Mouse (Mus musculus) heart, embryonic 11.5 days (tissue): ENCODE results near the gene Svip. TPM values are rescaled to one million over a fixed set of nuclear protein-coding genes. Genes with fewer than 3 reads are reported as not detected.

Experiments
- ATAC-seq: fragments of 200-750 bp; cut with Nextera tagmentation; replicated peaks from 2 replicates; pipeline ENCODE4 v1.8.0; 2017; ENCODE audit warnings: moderate library complexity; ENCODE audit not compliant: insufficient number of reproducible peaks, low FRiP score, low TSS enrichment
- H3K27ac ChIP-seq: fragments of 300-500 bp; sonication (generic); 2 replicates; pipeline ENCODE4 v1.5.1; 2014; ENCODE audit warnings: mild to moderate bottlenecking, low read depth, low read length
- H3K27me3 ChIP-seq: fragments of 300-500 bp; sonication (generic); 2 replicates; pipeline ENCODE4 v1.6.1; 2014; ENCODE audit warnings: mild to moderate bottlenecking, low read length, mixed read lengths; ENCODE audit not compliant: control insufficient read depth, insufficient read depth
- H3K36me3 ChIP-seq: fragments of 300-500 bp; sonication (generic); 2 replicates; pipeline ENCODE4 v1.6.1; 2014; ENCODE audit warnings: mild to moderate bottlenecking, low read length, moderate library complexity, mixed read lengths; ENCODE audit not compliant: control insufficient read depth, insufficient read depth
- H3K4me1 ChIP-seq: fragments of 300-500 bp; sonication (generic); 2 replicates; pipeline ENCODE4 v1.6.1; 2014; ENCODE audit warnings: low read length; ENCODE audit not compliant: control insufficient read depth, insufficient read depth
- H3K4me2 ChIP-seq: fragments of 300-500 bp; sonication (generic); 2 replicates; pipeline ENCODE4 v1.6.1; 2014; ENCODE audit warnings: mild to moderate bottlenecking, moderate library complexity
- H3K4me3 ChIP-seq: fragments of 300-500 bp; sonication (generic); 2 replicates; pipeline ENCODE4 v1.5.1; 2014; ENCODE audit warnings: low read depth, low read length
- H3K9ac ChIP-seq: fragments of 300-500 bp; sonication (generic); 2 replicates; pipeline ENCODE4 v1.6.1; 2014; ENCODE audit warnings: mild to moderate bottlenecking, low read depth, low read length, moderate library complexity
- H3K9me3 ChIP-seq: fragments of 300-500 bp; sonication (generic); replicated peaks from 2 replicates; pipeline ENCODE4 v1.6.1; 2016; ENCODE audit warnings: low read length; ENCODE audit not compliant: control insufficient read depth
- WGBS: fragments of 180-500 bp; shearing (Covaris S2); extraction: QIAGEN DNeasy Blood & Tissue Kit; methylation state at CpG from one replicate; pipeline ENCODE4 v1.1.7; 2014; ENCODE audit not compliant: insufficient replicate concordance; 5-methylcytosine and 5-hydroxymethylcytosine counted together
- polyA plus RNA-seq: library from polyadenylated mRNA; unstranded; fragments of >200 nt; fragmentation: Nextera tagmentation; extraction: Ambion mirVana; gene quantifications from 2 replicates; pipeline ENCODE4 v1.2.1, GENCODE M21; 2014

Svip gene
- polyA plus RNA-seq, 1 experiment from 2014 or later: 17.1 TPM

DNA sequence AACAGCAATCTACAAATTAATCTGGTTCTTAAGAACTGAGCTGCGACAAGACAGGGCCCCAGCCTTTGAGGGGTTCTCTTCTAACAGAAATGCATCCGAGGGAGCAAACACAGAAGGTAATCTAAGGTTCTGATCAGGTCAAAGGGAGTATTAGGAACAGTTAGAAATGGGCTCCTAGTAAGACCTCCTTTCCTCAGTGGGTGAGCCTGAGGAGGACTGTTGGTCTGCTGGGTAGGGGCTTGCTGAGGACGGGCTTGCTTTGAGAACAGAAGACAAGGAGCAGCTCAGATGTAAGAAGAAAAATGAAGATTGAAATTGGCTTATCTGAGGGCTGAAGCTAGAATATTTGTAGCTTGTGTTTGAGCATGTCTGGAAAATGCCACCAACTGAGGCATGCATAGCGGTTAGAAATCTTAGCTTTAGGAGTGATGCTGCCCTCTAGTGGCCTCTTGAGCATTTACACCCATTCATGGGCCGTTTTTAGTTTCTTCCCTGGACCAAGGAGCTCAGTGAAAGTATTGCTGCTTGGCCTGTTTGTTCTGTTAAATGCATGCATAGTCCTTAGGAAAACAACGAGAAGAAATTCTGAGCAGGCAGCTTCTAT, 33.5 kb downstream of the Svip start:
- no peaks in the 10 kb centered on the region for H3K4me1 ChIP-seq
- no peak for ATAC-seq
- H3K4me2 ChIP-seq: no peak overlapping the region
- H3K9me3 ChIP-seq: no peaks in the 10 kb centered on the region
- H3K27ac ChIP-seq: no peak overlapping the region
- H3K9ac ChIP-seq: no peak overlapping the region
- 34% methylated on average over 6 of the region's 6 CpGs for WGBS
- no peaks in the 10 kb centered on the region for H3K36me3 ChIP-seq
- no peak overlapping the region for H3K4me3 ChIP-seq
- no peaks in the 10 kb centered on the region; the same call in 1 of the 2 replicates for H3K27me3 ChIP-seq

DNA sequence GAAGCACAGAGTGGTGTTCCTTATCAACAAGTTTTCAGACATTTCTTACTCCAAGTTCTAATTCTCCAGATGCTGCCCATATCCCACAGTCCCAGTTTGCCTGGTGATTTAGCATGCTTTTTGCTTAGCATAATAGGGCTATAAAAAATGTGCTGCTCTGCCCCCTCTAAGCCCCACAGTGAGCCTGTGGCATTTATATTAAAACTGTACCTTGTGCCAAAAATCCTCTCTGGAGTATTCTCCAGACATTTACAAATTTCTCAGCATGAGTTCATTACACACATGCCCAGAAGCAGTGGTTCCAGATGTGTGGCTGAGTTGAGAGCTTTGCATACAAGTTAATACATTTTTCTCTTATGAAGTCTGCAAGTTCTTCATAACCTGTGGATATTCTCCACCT, 36.4 kb downstream of the Svip start:
- no peak overlapping the region for H3K4me2 ChIP-seq
- no peak overlapping the region for H3K9ac ChIP-seq
- H3K27ac ChIP-seq: no peak overlapping the region
- H3K9me3 ChIP-seq: no peaks in the 10 kb centered on the region
- no peaks in the 10 kb centered on the region for H3K4me1 ChIP-seq
- H3K27me3 ChIP-seq: no peaks in the 10 kb centered on the region; the same call in 1 of the 2 replicates
- H3K4me3 ChIP-seq: no peak overlapping the region
- no peak for ATAC-seq
- H3K36me3 ChIP-seq: no peaks in the 10 kb centered on the region

DNA sequence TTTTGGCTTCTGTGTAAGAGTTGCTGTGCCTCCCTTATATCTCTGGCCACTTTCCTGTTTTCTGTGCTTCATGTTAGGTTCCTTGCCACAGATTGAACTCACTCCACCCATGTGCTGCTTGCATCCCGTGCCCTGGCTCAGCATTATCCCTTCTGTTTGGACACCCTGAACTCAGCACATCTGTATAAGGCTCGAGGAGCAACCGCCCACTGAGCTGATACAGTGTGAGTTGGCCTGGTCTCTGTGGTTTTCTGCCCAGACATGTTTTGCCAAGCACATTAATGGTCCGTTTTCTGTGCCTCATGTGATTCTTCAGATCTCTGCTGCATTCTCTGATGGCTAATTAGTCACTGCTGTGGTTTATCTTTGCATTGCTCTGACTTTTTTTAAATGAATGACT, 38.2 kb downstream of the Svip start:
- 75% methylated on average over 4 of the region's 4 CpGs for WGBS
- H3K4me1 ChIP-seq: no peaks in the 10 kb centered on the region
- H3K27ac ChIP-seq: no peak overlapping the region
- no peak overlapping the region for H3K9ac ChIP-seq
- H3K27me3 ChIP-seq: no peaks in the 10 kb centered on the region; the same call in 1 of the 2 replicates
- no peaks in the 10 kb centered on the region for H3K36me3 ChIP-seq
- ATAC-seq: no peak
- H3K9me3 ChIP-seq: no peaks in the 10 kb centered on the region
- H3K4me3 ChIP-seq: no peak overlapping the region
- no peak overlapping the region for H3K4me2 ChIP-seq

DNA sequence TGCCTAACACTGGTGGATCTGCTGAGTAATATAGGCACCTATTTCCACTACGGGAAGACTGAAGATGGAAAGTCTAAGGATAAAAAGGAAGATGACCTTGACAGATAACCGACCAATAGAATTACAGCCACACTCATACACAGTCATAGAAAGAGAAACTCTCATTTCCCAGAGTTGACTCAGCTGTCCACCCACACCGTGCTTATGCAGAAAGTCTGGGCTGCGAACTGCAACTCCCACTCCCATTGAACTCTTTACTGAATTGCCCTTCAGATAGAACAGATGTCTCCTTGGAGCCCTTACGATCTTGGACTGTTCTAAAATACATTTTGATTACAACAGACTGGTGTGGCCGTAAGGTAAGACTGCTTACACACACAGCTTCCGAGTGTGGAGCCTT, 41.1 kb downstream of the Svip start:
- no peak overlapping the region for H3K4me3 ChIP-seq
- WGBS: 82% methylated on average over 7 of the region's 7 CpGs
- H3K36me3 ChIP-seq: no peaks in the 10 kb centered on the region
- H3K9me3 ChIP-seq: no peaks in the 10 kb centered on the region
- H3K27me3 ChIP-seq: no peaks in the 10 kb centered on the region; the same call in 1 of the 2 replicates
- no peak overlapping the region for H3K27ac ChIP-seq
- H3K4me2 ChIP-seq: no peak overlapping the region
- no peak overlapping the region for H3K9ac ChIP-seq
- ATAC-seq: no peak
- H3K4me1 ChIP-seq: no peaks in the 10 kb centered on the region

DNA sequence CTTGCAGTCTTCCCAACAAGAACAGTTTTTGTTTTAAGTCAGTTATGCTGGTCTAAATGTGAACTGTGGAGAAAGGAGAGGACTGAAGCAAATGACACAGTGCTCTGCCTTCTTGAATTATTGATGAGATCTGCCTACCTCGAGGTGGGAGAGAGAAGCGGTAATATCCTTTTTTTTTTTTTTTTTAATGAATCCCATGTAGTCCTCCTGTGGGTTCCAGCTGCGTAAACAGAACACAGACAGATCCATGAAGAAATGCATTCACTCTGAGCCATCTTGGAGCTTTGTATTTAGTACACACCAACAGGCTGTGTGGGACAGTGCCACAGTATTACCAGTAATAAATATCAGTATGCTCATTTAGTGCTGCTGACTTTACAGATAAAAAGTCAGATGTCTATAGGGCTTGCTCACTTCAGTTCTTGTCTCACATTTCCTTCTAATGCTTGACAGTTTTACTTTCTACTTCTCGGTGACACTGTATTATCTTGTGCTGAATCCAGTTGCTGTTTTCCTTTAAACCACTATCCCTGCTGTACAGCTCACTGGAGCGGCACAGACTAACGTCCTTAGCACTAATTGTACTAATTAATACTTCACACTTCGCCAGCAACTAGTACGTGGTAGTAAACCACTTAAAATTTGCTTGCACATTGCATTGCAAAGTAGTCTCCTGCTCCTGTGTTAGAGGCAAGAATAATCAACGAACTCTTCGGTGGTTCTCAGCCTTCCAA, 43.4 kb downstream of the Svip start:
- no peaks in the 10 kb centered on the region for H3K27me3 ChIP-seq
- ATAC-seq: no peak
- H3K9ac ChIP-seq: no peak overlapping the region
- H3K36me3 ChIP-seq: no peaks in the 10 kb centered on the region
- no peak overlapping the region for H3K27ac ChIP-seq
- WGBS: 77% methylated on average over 10 of the region's 10 CpGs
- no peaks in the 10 kb centered on the region for H3K9me3 ChIP-seq
- H3K4me2 ChIP-seq: no peak overlapping the region
- H3K4me1 ChIP-seq: no peaks in the 10 kb centered on the region
- no peak overlapping the region for H3K4me3 ChIP-seq

DNA sequence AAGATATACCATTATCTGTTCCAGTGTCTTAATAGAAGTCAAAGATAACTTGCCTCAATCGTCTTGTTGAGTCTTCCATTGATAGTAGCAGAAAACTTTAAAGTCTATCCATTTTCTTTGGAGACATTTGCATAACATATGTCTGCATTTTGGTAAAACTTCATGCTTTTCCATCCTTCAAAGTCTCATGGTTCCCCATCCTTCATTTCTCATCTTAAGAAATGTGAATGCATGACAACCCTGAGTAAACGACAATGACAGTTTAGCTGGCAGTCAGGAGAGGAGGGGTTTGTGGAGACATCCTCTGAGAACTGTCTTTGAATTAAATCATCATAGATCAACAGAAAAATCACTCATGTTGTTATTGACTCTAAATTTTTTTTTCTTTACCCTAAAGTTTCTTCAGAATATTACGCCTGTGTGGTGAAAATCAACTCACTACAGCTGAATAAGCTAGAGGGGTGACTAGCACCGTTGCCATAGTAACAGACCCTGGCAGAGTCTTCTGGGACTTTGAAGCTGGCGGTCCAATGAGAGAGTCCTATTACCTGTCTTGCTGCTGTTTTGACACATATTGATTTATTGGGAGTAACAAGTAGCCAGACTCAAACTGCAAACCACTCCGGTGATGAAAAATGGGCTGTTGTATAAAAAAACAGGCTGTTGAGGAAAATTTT, 45.0 kb downstream of the Svip start:
- H3K27ac ChIP-seq: no peak overlapping the region
- H3K4me3 ChIP-seq: no peak overlapping the region
- no peaks in the 10 kb centered on the region for H3K36me3 ChIP-seq
- ATAC-seq: no peak
- no peaks in the 10 kb centered on the region for H3K4me1 ChIP-seq
- no peaks in the 10 kb centered on the region for H3K27me3 ChIP-seq
- H3K9ac ChIP-seq: no peak overlapping the region
- WGBS: 62% methylated on average over 6 of the region's 6 CpGs
- no peaks in the 10 kb centered on the region for H3K9me3 ChIP-seq
- H3K4me2 ChIP-seq: no peak overlapping the region

DNA sequence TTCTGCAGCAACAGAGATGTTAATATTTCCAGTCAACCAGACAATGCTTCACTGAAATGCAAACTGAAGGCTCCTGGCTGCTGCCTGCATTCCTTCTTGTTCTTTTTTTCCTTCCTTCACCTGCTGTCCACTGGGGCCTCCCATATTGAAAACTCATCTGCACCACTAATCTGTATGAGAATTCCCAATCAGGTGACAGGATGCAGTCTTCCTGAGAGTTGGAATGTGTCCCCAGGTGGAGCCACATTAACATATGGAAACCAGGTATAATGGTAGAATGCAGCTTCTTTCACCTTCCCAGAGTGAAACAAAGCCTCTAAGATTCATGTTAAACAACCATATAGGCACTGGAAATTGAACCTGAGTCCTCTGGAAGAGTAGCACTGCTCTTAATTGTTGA, 48.1 kb downstream of the Svip start:
- H3K9me3 ChIP-seq: no peaks in the 10 kb centered on the region
- H3K27ac ChIP-seq: no peak overlapping the region
- no peak overlapping the region for H3K4me3 ChIP-seq
- H3K27me3 ChIP-seq: no peaks in the 10 kb centered on the region
- no peak overlapping the region for H3K4me2 ChIP-seq
- H3K36me3 ChIP-seq: no peaks in the 10 kb centered on the region
- no peak for ATAC-seq
- H3K9ac ChIP-seq: no peak overlapping the region
- H3K4me1 ChIP-seq: no peaks in the 10 kb centered on the region

DNA sequence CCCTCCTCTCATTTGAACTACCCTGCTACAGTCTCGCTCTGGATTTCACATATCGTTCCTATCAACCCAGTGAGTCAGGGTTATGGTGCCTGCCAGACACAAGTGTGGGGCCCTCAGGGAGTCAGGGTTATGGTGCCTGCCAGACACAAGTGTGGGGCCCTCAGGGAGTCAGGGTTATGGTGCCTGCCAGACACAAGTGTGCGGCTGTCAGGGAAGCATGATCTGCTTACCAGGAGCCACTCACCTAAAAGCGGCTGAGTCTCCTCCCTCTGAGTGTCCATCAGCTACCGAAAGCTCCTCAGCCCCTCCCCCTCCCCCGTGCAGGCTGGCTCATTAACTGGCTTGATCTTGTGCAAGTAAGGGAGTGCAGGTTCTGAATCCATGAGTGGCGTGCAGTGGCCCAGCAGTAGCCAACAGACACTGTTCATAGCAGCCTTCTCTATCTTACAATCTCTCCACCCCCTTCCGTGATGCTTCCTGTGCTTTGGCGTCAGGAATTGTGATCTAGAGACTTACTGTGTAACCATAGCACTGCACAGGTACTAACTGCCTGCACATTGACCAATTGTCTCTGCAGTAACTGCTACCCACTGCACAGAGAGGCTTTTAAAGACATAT, 50.3 kb downstream of the Svip start:
- Histone ChIP-seq H3K27me3 (no peaks in the 10 kb centered on the region), H3K9me3 (no peaks in the 10 kb centered on the region), H3K4me2 (no peak overlapping the region), H3K36me3 (no peaks in the 10 kb centered on the region), H3K9ac (no peak overlapping the region), H3K4me3 (no peak overlapping the region), H3K4me1 (no peaks in the 10 kb centered on the region), H3K27ac (no peak overlapping the region)
- ATAC-seq: 0 out of 2 replicates have a peak, but pooled peaks have one; percentile 26
- 48% methylated on average over 9 of the region's 9 CpGs for WGBS
